Mouse (Mus musculus) spleen, postnatal 4 days (tissue): ENCODE measurements at regions not wholly inside any gene's neighbourhood (a gene's known extent, or its start where the extent isn't known, plus 50 kb on each side); places are given as distances from the start of the nearest gene placed in this dataset.

Experiments
- DNase-seq, 2 experiments: peaks; one replicate each; pipeline ENCODE4 v3.0.0; 2022; ENCODE audit warnings: low spot score in 2 of 2

DNA sequence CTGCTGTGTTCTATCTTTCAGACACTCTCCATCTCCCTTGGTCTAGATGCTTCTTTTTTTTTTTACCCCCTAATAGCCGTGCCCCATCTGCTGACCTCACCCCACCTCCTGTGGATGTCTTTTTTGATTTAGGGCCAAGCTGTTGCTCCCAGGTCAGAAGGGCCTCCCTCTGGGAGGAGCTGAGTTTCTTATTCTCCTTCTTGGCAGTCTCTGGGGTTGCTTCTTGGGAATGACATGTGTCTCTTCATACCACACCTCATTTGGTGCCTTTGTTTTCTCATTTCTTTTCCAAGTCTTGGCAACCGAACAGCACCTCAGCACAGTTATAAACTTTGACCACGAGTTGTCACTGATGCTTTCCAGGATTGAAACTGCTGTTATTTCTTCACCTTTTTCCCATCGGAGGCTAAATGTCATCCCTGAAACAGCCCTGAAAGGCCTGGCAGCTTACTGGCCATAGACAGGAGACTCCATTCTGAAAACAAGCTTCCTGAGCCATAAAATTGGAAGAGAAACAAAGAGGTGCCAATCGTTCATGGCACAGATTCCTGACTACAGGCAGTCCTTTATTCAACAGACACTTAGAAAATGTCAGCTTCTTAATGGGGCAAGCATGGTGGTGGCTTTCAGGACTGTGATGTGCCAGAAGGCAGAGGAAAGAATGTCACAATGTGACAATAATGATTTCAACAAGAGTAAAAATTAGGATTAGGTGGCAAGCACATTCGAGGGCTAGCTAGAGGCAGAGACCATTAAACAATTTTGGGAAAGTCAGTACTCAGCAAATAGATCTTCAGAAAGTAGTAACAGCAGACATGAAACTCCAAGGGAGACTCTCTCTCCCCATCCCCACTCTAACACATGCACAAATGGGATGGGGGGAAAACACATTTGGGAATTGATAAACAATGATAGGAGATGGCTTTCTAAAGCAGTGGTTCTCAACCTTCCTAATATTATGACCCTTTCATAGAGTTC, 197.1 kb upstream of the Arrdc4 start:
- peak in 1 of 2 experiments; percentile 17 for DNase-seq

GRCm38 (mm10) chr7:68930627-68931334, 181.7 kb upstream of the Arrdc4 start:
- no peak for DNase-seq

- DNase-seq = no peak
Observed at GRCm38 (mm10) chr7:68929669-68930068, 180.6 kb upstream of the Arrdc4 start.

DNA sequence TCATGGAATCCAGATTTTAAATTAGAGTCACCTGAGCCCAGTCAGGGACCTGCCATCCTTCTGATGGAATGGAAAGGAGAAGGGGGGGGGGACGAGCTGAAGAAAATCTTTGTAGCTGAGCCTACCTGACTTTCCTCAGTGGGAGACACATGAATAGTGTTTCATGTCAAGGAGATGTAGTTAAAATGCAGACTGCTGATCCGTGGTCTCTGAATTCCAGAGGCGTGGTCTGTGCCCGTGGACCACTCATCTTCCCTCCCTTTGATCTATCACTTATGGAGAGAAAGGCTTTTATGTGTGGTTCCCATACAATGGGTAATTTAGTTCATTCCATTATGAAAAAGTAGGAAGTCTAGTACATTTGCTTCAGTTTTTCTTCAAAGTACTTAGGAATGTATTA, 176.6 kb upstream of the Arrdc4 start:
- no peak for DNase-seq

DNA sequence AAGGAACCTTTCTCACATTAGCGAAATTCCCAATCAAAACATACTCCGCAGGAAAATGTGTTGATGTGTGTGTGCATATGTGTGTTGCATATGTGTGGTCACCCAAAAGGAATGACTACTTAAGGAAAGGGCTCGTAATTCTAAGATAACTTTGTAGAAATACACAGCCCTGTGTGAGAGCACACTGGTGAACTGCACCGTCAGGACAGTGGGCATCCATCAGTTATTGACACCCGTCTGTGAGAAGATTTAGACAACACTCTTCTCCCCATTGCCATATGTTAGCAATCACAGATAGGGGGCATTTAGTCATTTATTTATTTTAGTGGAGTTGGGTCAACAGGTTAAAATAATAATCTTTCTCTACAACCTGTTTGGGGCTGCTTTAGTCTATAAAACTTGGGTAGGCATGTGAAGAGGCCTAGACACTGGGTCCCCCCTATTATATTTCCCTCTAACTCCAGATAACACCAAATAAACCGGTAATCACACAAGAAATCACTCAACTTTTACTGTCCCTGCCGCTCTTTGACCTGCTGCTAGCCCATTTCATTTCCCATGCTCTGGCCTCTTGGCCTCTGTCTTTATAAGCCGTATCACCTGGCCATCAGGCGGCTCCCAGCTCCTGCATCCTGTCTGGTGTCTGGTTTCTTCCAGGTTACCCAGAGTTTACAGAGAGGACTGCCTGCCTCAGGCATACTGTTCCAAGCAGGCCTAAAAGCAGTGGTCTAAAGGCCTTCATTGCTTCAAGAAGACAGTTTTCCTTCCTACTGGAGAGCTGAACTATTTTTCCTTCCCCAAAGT, 169.8 kb upstream of the Arrdc4 start:
- no peak for DNase-seq

GRCm38 (mm10) chr7:68917876-68918200, 168.8 kb upstream of the Arrdc4 start:
- DNase-seq = no peak

DNA sequence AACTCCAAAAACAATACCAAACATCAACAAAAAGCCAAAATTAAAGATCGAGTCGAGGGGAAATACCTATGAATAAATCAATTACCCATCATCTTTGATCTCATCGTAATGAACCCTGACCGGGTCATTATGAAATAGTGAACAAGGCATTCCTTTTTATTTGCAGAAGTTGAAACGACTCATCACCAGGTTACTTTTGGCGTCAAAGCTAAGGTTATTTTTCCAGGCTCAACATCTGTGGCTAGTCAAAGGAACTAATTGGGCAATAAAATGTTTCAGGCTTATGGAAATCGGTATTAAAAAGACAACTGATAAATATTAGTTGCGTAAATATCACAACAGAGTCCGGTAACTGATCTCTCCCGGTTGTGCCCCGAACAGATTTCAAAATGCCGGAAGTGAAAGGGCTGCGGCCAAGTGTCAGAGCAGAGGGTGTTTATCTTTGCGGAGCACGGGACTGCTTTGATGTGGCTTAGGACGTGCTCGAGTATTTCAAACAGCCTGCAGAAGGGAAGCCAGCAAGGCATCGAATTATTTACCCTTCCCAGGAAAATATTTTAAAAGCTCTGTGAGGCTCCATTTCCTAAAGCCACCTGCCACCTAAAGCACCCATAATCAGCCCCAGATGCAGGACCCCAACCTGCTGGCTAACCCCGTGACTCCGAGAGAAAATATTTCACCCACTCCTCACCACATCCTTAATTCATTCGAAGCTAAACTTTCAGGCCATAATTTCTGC, 168.3 kb upstream of the Arrdc4 start:
- no peak for DNase-seq

DNA sequence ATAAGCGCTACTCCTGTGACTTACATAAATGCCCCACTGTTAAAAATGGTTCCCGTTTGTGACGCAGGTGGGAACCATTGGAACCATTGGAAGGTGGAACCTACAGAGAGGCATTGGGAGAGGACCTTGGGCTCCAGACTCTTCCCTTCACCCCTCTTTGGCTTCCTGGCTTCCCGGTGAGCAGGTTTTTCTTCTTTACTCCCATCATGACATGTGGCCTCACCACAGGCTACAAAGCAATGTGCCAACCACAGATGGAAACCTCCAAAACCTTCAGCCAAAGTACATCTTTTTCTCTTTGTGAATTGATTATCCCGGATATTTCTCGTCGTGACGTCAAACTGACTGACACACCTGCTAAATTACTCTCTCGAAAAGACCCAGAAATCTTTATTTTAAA, 166.9 kb upstream of the Arrdc4 start:
- DNase-seq = no peak

GRCm38 (mm10) chr7:68914344-68914743, 165.3 kb upstream of the Arrdc4 start:
- DNase-seq = no peak

GRCm38 (mm10) chr7:68911989-68912655, 163.1 kb upstream of the Arrdc4 start:
- no peak for DNase-seq

- no peak for DNase-seq
Observed at GRCm38 (mm10) chr7:68911562-68911961, 162.5 kb upstream of the Arrdc4 start.

- DNase-seq = no peak
Observed at GRCm38 (mm10) chr7:68909694-68910093, 160.7 kb upstream of the Arrdc4 start.

DNA sequence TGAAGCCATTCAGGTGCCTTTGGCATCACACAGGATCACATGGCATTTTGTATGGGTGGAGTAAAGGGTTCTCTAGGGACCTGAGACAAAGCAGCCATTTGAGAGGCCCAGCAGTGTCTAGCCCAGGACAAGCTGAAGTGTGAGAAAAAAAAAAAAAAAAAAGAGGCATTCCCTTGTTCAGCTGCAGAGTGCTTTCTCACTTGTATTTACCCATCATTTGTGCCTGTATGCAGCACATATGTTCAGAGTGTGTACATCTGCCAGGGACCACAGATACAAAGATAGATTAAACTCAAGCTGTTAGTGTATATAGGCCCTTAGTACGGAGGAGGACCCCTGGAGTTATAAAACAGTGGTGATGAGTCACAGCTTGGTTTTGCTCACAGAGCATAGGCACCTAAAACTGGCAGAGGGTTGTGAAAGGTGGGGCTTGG, 159.4 kb upstream of the Arrdc4 start:
- no peak for DNase-seq

GRCm38 (mm10) chr7:68907867-68908266, 158.8 kb upstream of the Arrdc4 start:
- DNase-seq = no peak

- no peak for DNase-seq
Observed at GRCm38 (mm10) chr7:68906771-68907395, 157.8 kb upstream of the Arrdc4 start.

GRCm38 (mm10) chr7:68905793-68906192, 156.8 kb upstream of the Arrdc4 start:
- DNase-seq = no peak

- DNase-seq = no peak
Observed at GRCm38 (mm10) chr7:68886173-68886572, 137.1 kb upstream of the Arrdc4 start.

DNA sequence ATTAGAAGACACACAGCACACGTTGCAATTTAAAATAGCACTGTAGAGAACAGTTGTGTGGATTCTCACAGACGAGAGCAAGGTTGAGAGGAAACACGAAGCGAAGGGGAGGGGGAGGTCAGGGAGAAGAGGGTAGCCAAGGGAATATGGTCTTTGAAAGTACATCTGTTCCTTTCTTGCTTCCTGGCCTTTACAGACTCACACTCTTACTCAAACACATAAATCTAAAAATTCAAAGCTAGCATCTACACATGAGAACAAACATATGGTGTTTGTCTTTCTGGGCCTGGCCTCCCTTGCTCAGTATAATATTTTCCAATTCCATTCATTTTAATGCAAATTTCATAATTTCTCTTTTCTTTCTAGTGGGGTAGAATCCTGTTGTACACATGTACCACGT, 124.0 kb upstream of the Arrdc4 start:
- no peak for DNase-seq

DNA sequence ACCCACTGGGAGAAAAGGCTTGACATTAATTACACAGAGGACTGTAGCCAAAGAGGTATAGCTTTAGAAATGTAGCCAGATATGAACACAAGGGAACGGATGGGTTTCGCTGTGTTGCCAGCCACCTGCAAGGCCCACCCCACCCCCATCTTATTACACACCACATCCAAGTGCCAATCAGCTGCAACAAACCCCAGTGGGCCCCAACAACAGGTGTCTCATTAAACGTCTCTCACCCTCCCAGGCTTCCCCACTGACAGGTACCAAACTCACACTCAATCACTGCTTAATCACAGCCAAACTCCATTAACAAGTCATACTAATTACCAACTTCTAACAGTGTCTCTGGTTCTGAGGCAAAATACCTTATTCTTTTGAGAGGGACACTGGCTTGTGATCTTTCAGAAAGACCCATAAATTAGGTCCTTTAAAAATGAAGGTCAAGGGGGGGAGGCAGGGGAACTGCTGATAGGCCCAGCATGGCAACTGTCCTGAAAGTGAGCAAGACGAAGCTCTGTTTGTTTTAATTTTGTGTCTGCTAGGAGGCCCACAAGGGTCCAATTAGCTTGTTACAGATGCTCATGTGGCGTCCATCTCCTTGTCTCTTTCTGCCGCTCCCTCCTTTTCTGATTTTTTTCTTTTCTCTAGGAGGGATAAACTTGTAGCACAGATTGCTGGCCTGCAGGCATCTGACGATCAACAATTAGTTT, 115.4 kb upstream of the Arrdc4 start:
- DNase-seq = no peak
